Mouse (Mus musculus): ENCODE data around the gene Atrnl1. TPM values are rescaled to one million over a fixed set of nuclear protein-coding genes. Genes with fewer than 3 reads are reported as not detected.
A peak's percentile ranks its signal among the peaks of the same experiment; 100 is the strongest.

Atrnl1 gene
- 5.0 and 5.3 TPM in 2 replicates for polyA plus RNA-seq (2014; fragmentation: Nextera tagmentation; extraction: Ambion mirVana)

- Histone ChIP-seq H3K27ac (ENCODE audit: low read depth, low read length) (peak within 1 kb of the TSS; percentile 95), H3K9ac (ENCODE audit: low read length) (peak within 1 kb of the TSS; percentile 95), H3K27me3 (ENCODE audit: control insufficient read depth, insufficient read depth, low read length) (no peaks in the 10 kb centered on the region), H3K36me3 (ENCODE audit: control insufficient read depth, insufficient read depth, low read length) (no peaks in the 10 kb centered on the region), H3K4me3 (ENCODE audit: low read depth, low read length) (peak within 1 kb of the TSS; percentile 92), H3K4me2 (ENCODE audit: low read depth, low read length, severe bottlenecking) (peak within 1 kb of the TSS; percentile 100), H3K9me3 (ENCODE audit: control insufficient read depth, low read length) (no peaks in the 10 kb centered on the region), H3K4me1 (replicated peaks; ENCODE audit: control insufficient read depth, insufficient read depth, low read length) (peaks cover 9% of the 10 kb centered on the region; the same call in 1 of the 2 replicates)
- WGBS, result 1% methylated on average over 76 of the region's 103 CpGs
- DNase-seq (ENCODE audit: low spot score), result peak; percentile 94
- ATAC-seq (replicated peaks; ENCODE audit: low FRiP score), result peak; percentile 91
Measured at GRCm38 (mm10) chr19:57610476-57611261, at the start of gene Atrnl1. Gene Atrnl1 (plus strand): TSS chr19:57611034.

GRCm38 (mm10) chr19:57561486-57561885 is 49.3 kb upstream of the Atrnl1 start:
- ATAC-seq (replicated peaks; ENCODE audit: low FRiP score) (no peak), DNase-seq (ENCODE audit: low spot score) (no peak)
- H3K9me3 ChIP-seq (ENCODE audit: control insufficient read depth, low read length), result no peaks in the 10 kb centered on the region
- H3K4me2 ChIP-seq (ENCODE audit: low read depth, low read length, severe bottlenecking), result no peak overlapping the region
- no peaks in the 10 kb centered on the region for H3K36me3 ChIP-seq (ENCODE audit: control insufficient read depth, insufficient read depth, low read length)
- no peak overlapping the region for H3K9ac ChIP-seq (ENCODE audit: low read length)
- no peak overlapping the region for H3K4me3 ChIP-seq (ENCODE audit: low read depth, low read length)
- 76% methylated on average over 4 of the region's 4 CpGs for WGBS
- H3K27ac ChIP-seq (ENCODE audit: low read depth, low read length), result no peak overlapping the region
- no peaks in the 10 kb centered on the region for H3K27me3 ChIP-seq (ENCODE audit: control insufficient read depth, insufficient read depth, low read length)
- peaks cover 7% of the 10 kb centered on the region for H3K4me1 ChIP-seq (replicated peaks; ENCODE audit: control insufficient read depth, insufficient read depth, low read length)

GRCm38 (mm10) chr19:57569040-57569439 is 41.8 kb upstream of the Atrnl1 start:
- H3K36me3 ChIP-seq (ENCODE audit: control insufficient read depth, insufficient read depth, low read length), result no peaks in the 10 kb centered on the region
- ATAC-seq (replicated peaks; ENCODE audit: low FRiP score) (no peak), DNase-seq (ENCODE audit: low spot score) (no peak)
- H3K4me1 ChIP-seq (replicated peaks; ENCODE audit: control insufficient read depth, insufficient read depth, low read length), result no peaks in the 10 kb centered on the region
- WGBS, result 91% methylated on average over 6 of the region's 6 CpGs
- no peak overlapping the region for H3K4me2 ChIP-seq (ENCODE audit: low read depth, low read length, severe bottlenecking)
- H3K4me3 ChIP-seq (ENCODE audit: low read depth, low read length), result no peak overlapping the region
- no peak overlapping the region for H3K9ac ChIP-seq (ENCODE audit: low read length)
- no peak overlapping the region for H3K27ac ChIP-seq (ENCODE audit: low read depth, low read length)
- H3K9me3 ChIP-seq (ENCODE audit: control insufficient read depth, low read length), result no peaks in the 10 kb centered on the region
- H3K27me3 ChIP-seq (ENCODE audit: control insufficient read depth, insufficient read depth, low read length), result no peaks in the 10 kb centered on the region

- ATAC-seq (replicated peaks; ENCODE audit: low FRiP score) (no peak), DNase-seq (ENCODE audit: low spot score) (no peak)
- H3K9me3 ChIP-seq (ENCODE audit: control insufficient read depth, low read length), result no peaks in the 10 kb centered on the region
- H3K9ac ChIP-seq (ENCODE audit: low read length), result no peak overlapping the region
- no peaks in the 10 kb centered on the region for H3K4me1 ChIP-seq (replicated peaks; ENCODE audit: control insufficient read depth, insufficient read depth, low read length)
- H3K4me2 ChIP-seq (ENCODE audit: low read depth, low read length, severe bottlenecking), result no peak overlapping the region
- H3K27me3 ChIP-seq (ENCODE audit: control insufficient read depth, insufficient read depth, low read length), result no peaks in the 10 kb centered on the region
- H3K4me3 ChIP-seq (ENCODE audit: low read depth, low read length), result no peak overlapping the region
- H3K36me3 ChIP-seq (ENCODE audit: control insufficient read depth, insufficient read depth, low read length), result no peaks in the 10 kb centered on the region
- no peak overlapping the region for H3K27ac ChIP-seq (ENCODE audit: low read depth, low read length)
- WGBS, result 73% methylated on average over 16 of the region's 16 CpGs
Measured at GRCm38 (mm10) chr19:57572360-57573237, 38.2 kb upstream of the Atrnl1 start.

GRCm38 (mm10) chr19:57573470-57573869 is 37.4 kb upstream of the Atrnl1 start:
- no peak for ATAC-seq (replicated peaks; ENCODE audit: low FRiP score)
- Histone ChIP-seq H3K9ac (ENCODE audit: low read length) (no peak overlapping the region), H3K27ac (ENCODE audit: low read depth, low read length) (no peak overlapping the region), H3K4me1 (replicated peaks; ENCODE audit: control insufficient read depth, insufficient read depth, low read length) (no peaks in the 10 kb centered on the region), H3K36me3 (ENCODE audit: control insufficient read depth, insufficient read depth, low read length) (no peaks in the 10 kb centered on the region), H3K4me2 (ENCODE audit: low read depth, low read length, severe bottlenecking) (no peak overlapping the region), H3K4me3 (ENCODE audit: low read depth, low read length) (no peak overlapping the region), H3K27me3 (ENCODE audit: control insufficient read depth, insufficient read depth, low read length) (no peaks in the 10 kb centered on the region), H3K9me3 (ENCODE audit: control insufficient read depth, low read length) (no peaks in the 10 kb centered on the region)
- DNase-seq (ENCODE audit: low spot score), result no peak

- no peaks in the 10 kb centered on the region for H3K4me1 ChIP-seq (replicated peaks; ENCODE audit: control insufficient read depth, insufficient read depth, low read length)
- H3K27ac ChIP-seq (ENCODE audit: low read depth, low read length), result no peak overlapping the region
- H3K4me3 ChIP-seq (ENCODE audit: low read depth, low read length), result no peak overlapping the region
- ATAC-seq (replicated peaks; ENCODE audit: low FRiP score) (no peak), DNase-seq (ENCODE audit: low spot score) (no peak)
- no peak overlapping the region for H3K4me2 ChIP-seq (ENCODE audit: low read depth, low read length, severe bottlenecking)
- no peaks in the 10 kb centered on the region for H3K27me3 ChIP-seq (ENCODE audit: control insufficient read depth, insufficient read depth, low read length)
- H3K36me3 ChIP-seq (ENCODE audit: control insufficient read depth, insufficient read depth, low read length), result no peaks in the 10 kb centered on the region
- WGBS, result 88% methylated on average over 7 of the region's 7 CpGs
- H3K9ac ChIP-seq (ENCODE audit: low read length), result no peak overlapping the region
- no peaks in the 10 kb centered on the region for H3K9me3 ChIP-seq (ENCODE audit: control insufficient read depth, low read length)
Measured at GRCm38 (mm10) chr19:57575027-57575426, 35.8 kb upstream of the Atrnl1 start.

- 28% methylated on average over 5 of the region's 5 CpGs for whole genome bisulfite sequencing
Measured at GRCm38 (mm10) chr19:57576836-57577235, 34.0 kb upstream of the Atrnl1 start.

GRCm38 (mm10) chr19:57577256-57577655 is 33.6 kb upstream of the Atrnl1 start:
- Histone ChIP-seq H3K9me3 (ENCODE audit: control insufficient read depth, low read length) (no peaks in the 10 kb centered on the region), H3K27ac (ENCODE audit: low read depth, low read length) (no peak overlapping the region), H3K36me3 (ENCODE audit: control insufficient read depth, insufficient read depth, low read length) (no peaks in the 10 kb centered on the region), H3K9ac (ENCODE audit: low read length) (no peak overlapping the region), H3K4me1 (replicated peaks; ENCODE audit: control insufficient read depth, insufficient read depth, low read length) (no peaks in the 10 kb centered on the region), H3K27me3 (ENCODE audit: control insufficient read depth, insufficient read depth, low read length) (no peaks in the 10 kb centered on the region), H3K4me2 (ENCODE audit: low read depth, low read length, severe bottlenecking) (no peak overlapping the region), H3K4me3 (ENCODE audit: low read depth, low read length) (no peak overlapping the region)
- DNase-seq (ENCODE audit: low spot score), result no peak
- no peak for ATAC-seq (replicated peaks; ENCODE audit: low FRiP score)
- 90% methylated on average over 6 of the region's 6 CpGs for WGBS

More at GRCm38 (mm10) chr19:57576836-57577235, 34.0 kb upstream of the Atrnl1 start:
- no peaks in the 10 kb centered on the region for H3K36me3 ChIP-seq (ENCODE audit: control insufficient read depth, insufficient read depth, low read length)
- no peak overlapping the region for H3K4me3 ChIP-seq (ENCODE audit: low read depth, low read length)
- no peak overlapping the region for H3K9ac ChIP-seq (ENCODE audit: low read length)
- H3K27me3 ChIP-seq (ENCODE audit: control insufficient read depth, insufficient read depth, low read length), result no peaks in the 10 kb centered on the region
- DNase-seq (ENCODE audit: low spot score) (no peak), ATAC-seq (replicated peaks; ENCODE audit: low FRiP score) (no peak)
- H3K4me1 ChIP-seq (replicated peaks; ENCODE audit: control insufficient read depth, insufficient read depth, low read length), result no peaks in the 10 kb centered on the region
- no peaks in the 10 kb centered on the region for H3K9me3 ChIP-seq (ENCODE audit: control insufficient read depth, low read length)
- no peak overlapping the region for H3K4me2 ChIP-seq (ENCODE audit: low read depth, low read length, severe bottlenecking)
- no peak overlapping the region for H3K27ac ChIP-seq (ENCODE audit: low read depth, low read length)

All from forebrain, embryonic 11.5 days (tissue).